Mouse (Mus musculus) gastrocnemius, adult 18-20 months (tissue): ENCODE measurements around the gene Slc41a2. TPM values are rescaled to one million over a fixed set of nuclear protein-coding genes. Genes with fewer than 3 reads are reported as not detected.
A peak's percentile ranks its signal among the peaks of the same experiment; 100 is the strongest.
"Not testable (repeated sequence)": the region's sequence is repeated elsewhere in the genome, so short reads cannot be mapped to it uniquely, and the experiment has no call there.

Experiments used
- DNase-seq: peaks from one replicate; pipeline ENCODE4 v3.0.0; 2021; ENCODE audit warnings: low spot score
- total RNA-seq, 2 experiments: library from RNA; stranded (reverse); gene quantifications; 2 replicates each; pipeline ENCODE4 v1.2.3; 2021

The Slc41a2 gene
- total RNA-seq, 2 experiments from 2014 or later: 0.50 to 0.53 TPM

- DNase-seq: peak; percentile 34
Observed at GRCm38 (mm10) chr10:83353680-83354332, 16.1 kb upstream of the Slc41a2 start.

- DNase-seq: not testable (repeated sequence)
Observed at GRCm38 (mm10) chr10:83351779-83352178, 14.1 kb upstream of the Slc41a2 start.

- no peak for DNase-seq
Observed at GRCm38 (mm10) chr10:83350689-83351088, 13.0 kb upstream of the Slc41a2 start.

- no peak for DNase-seq
Observed at GRCm38 (mm10) chr10:83347494-83347893, 9.8 kb upstream of the Slc41a2 start.

- DNase-seq: no peak
Observed at GRCm38 (mm10) chr10:83346359-83346736, 8.7 kb upstream of the Slc41a2 start.

GRCm38 (mm10) chr10:83345693-83346358 is 8.1 kb upstream of the Slc41a2 start:
- no peak for DNase-seq

GRCm38 (mm10) chr10:83343828-83344685 is 6.4 kb upstream of the Slc41a2 start:
- DNase-seq: peak; percentile 11

GRCm38 (mm10) chr10:83343171-83343570 is 5.5 kb upstream of the Slc41a2 start:
- no peak for DNase-seq

- DNase-seq: no peak
Observed at GRCm38 (mm10) chr10:83341226-83341625, 3.5 kb upstream of the Slc41a2 start.

GRCm38 (mm10) chr10:83337971-83338598 is 403 bp upstream of the Slc41a2 start:
- DNase-seq: no peak

- DNase-seq: no peak
Observed at GRCm38 (mm10) chr10:83336336-83336735, 1.3 kb downstream of the Slc41a2 start.

GRCm38 (mm10) chr10:83332581-83332980 is 5.1 kb downstream of the Slc41a2 start:
- no peak for DNase-seq

GRCm38 (mm10) chr10:83331811-83332210 is 5.9 kb downstream of the Slc41a2 start:
- no peak for DNase-seq

- no peak for DNase-seq
Observed at GRCm38 (mm10) chr10:83330336-83330735, 7.3 kb downstream of the Slc41a2 start.

GRCm38 (mm10) chr10:83328791-83329190 is 8.9 kb downstream of the Slc41a2 start:
- DNase-seq: no peak

- DNase-seq: no peak
Observed at GRCm38 (mm10) chr10:83326648-83327285, 10.9 kb downstream of the Slc41a2 start.

GRCm38 (mm10) chr10:83325903-83326302 is 11.8 kb downstream of the Slc41a2 start:
- DNase-seq: no peak

GRCm38 (mm10) chr10:83324871-83325270 is 12.8 kb downstream of the Slc41a2 start:
- DNase-seq: no peak

GRCm38 (mm10) chr10:83322551-83323100 is 15.1 kb downstream of the Slc41a2 start:
- DNase-seq: no peak

GRCm38 (mm10) chr10:83321528-83321927 is 16.2 kb downstream of the Slc41a2 start:
- DNase-seq: no peak

- DNase-seq: peak; percentile 8
Observed at GRCm38 (mm10) chr10:83320870-83321269, 16.8 kb downstream of the Slc41a2 start.
